Mouse (Mus musculus) hindbrain, embryonic 13.5 days (tissue): ENCODE data around the gene Olfr954. TPM values are rescaled to one million over a fixed set of nuclear protein-coding genes. Genes with fewer than 3 reads are reported as not detected.

ENCODE experiments used
- ATAC-seq: fragments of 200-750 bp; cut with Nextera tagmentation; 2 replicates; pipeline ENCODE4 v1.8.0; 2017; ENCODE audit warnings: moderate TSS enrichment; ENCODE audit not compliant: low FRiP score
- H3K27ac ChIP-seq: fragments of 300-500 bp; sonication (generic); 2 replicates; pipeline ENCODE4 v1.5.1; 2015; ENCODE audit warnings: inconsistent platforms, mild to moderate bottlenecking, moderate library complexity
- H3K27me3 ChIP-seq: fragments of 300-500 bp; sonication (generic); 2 replicates; pipeline ENCODE4 v1.6.1; 2015; ENCODE audit warnings: mild to moderate bottlenecking, inconsistent platforms
- H3K36me3 ChIP-seq: fragments of 300-500 bp; sonication (generic); 2 replicates; pipeline ENCODE4 v1.6.1; 2015; ENCODE audit warnings: mild to moderate bottlenecking, inconsistent platforms
- H3K4me1 ChIP-seq: fragments of 300-500 bp; sonication (generic); replicated peaks from 2 replicates; pipeline ENCODE4 v1.6.1; 2015; ENCODE audit warnings: inconsistent platforms
- H3K4me2 ChIP-seq: fragments of 300-500 bp; sonication (generic); 2 replicates; pipeline ENCODE4 v1.6.1; 2015; ENCODE audit warnings: inconsistent platforms, mild to moderate bottlenecking, moderate library complexity
- H3K4me3 ChIP-seq: fragments of 300-500 bp; sonication (generic); 2 replicates; pipeline ENCODE4 v1.5.1; 2015; ENCODE audit warnings: mild to moderate bottlenecking, inconsistent platforms
- H3K9ac ChIP-seq: fragments of 300-500 bp; sonication (generic); 2 replicates; pipeline ENCODE4 v1.6.1; 2015; ENCODE audit warnings: mild to moderate bottlenecking, inconsistent platforms
- H3K9me3 ChIP-seq: fragments of 300-500 bp; sonication (generic); 2 replicates; pipeline ENCODE4 v1.6.1; 2016; ENCODE audit warnings: inconsistent platforms
- WGBS: fragments of 180-500 bp; shearing (Covaris S2); methylation state at CpG from one replicate; pipeline ENCODE4 v1.1.7; 2015; 5-methylcytosine and 5-hydroxymethylcytosine counted together
- polyA plus RNA-seq: library from polyadenylated mRNA; unstranded; fragments of >200 nt; fragmentation: Nextera tagmentation; extraction: Ambion mirVana; gene quantifications from 2 replicates; pipeline ENCODE4 v1.2.1, GENCODE M21; 2015

Olfr954 gene
- polyA plus RNA-seq: not detected in 2 replicates

DNA sequence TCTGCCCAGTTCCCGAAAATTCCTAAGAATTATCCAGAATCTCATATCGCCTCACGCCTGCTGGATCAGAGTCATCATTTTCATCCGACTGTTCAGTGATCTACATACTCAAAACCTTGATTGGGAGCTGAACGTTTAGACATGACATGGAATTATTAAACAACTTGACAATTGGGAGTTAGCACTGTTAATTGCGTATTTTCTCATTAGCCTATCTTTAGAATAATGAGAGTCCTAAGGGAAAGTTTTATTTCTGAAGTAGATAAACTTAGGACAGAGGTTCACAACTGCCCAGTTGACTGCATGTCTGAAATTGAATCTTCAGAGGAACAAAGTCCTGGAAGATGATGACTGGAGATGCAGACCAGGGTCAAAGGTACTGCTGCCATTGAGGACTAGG, at the start of gene Olfr954:
Gene Olfr954 (plus strand): TSS at position 301 of the 400 bp plus-strand sequence.
- no peaks in the 10 kb centered on the region for H3K4me1 ChIP-seq
- H3K4me2 ChIP-seq: no peak within 1 kb of the TSS
- H3K27me3 ChIP-seq: no peaks in the 10 kb centered on the region
- H3K9me3 ChIP-seq: no peaks in the 10 kb centered on the region
- no peak within 1 kb of the TSS for H3K9ac ChIP-seq
- no peak for ATAC-seq
- H3K4me3 ChIP-seq: no peak within 1 kb of the TSS
- no peak within 1 kb of the TSS for H3K27ac ChIP-seq
- WGBS: 89% methylated on average over 6 of the region's 6 CpGs
- H3K36me3 ChIP-seq: no peaks in the 10 kb centered on the region

DNA sequence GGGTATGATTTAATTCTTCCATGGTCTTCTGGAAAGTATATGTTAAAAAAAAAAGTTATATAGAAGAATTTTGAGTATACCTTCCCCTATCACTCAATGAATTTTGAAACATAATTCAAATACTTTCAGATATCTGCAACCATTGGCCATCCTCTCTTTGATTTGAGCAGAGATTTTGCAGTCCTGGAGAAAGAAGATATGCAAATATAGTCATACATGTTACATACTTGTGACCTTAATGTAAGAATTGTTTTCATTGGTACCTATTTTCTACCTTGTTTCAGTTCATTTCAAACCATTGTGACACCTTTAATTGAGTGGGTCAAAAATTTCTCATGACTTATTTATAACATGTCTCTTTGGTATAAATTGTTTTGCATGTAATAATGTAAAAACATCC, 29.5 kb upstream of the Olfr954 start, which contains the start of gene Olfr952:
Gene Olfr952 (minus strand): TSS at position 101 of the 400 bp plus-strand sequence.
- no peak for ATAC-seq
- Histone ChIP-seq H3K27ac (no peak within 1 kb of the TSS), H3K4me2 (no peak within 1 kb of the TSS), H3K9me3 (no peaks in the 10 kb centered on the region), H3K4me3 (no peak within 1 kb of the TSS), H3K36me3 (no peaks in the 10 kb centered on the region), H3K4me1 (no peaks in the 10 kb centered on the region), H3K9ac (no peak within 1 kb of the TSS), H3K27me3 (no peaks in the 10 kb centered on the region)

- H3K9me3 ChIP-seq: no peaks in the 10 kb centered on the region
- 60% methylated on average over 1 of the region's 1 CpGs for WGBS
These were observed 15.3 kb downstream of the Olfr954 start, which contains the start of gene Olfr955 for GRCm38 (mm10) chr9:39471844-39472243. Gene Olfr955, minus strand, starts transcription at chr9:39471944.

GRCm38 (mm10) chr9:39493895-39494294, 37.4 kb downstream of the Olfr954 start, which contains the start of gene Olfr44:
Gene Olfr44, minus strand, starts transcription at chr9:39493995.
- no peak within 1 kb of the TSS for H3K4me2 ChIP-seq
- H3K4me1 ChIP-seq: no peaks in the 10 kb centered on the region
- no peaks in the 10 kb centered on the region for H3K27me3 ChIP-seq
- no peak within 1 kb of the TSS for H3K9ac ChIP-seq
- no peaks in the 10 kb centered on the region for H3K9me3 ChIP-seq
- WGBS: 91% methylated on average over 2 of the region's 2 CpGs
- H3K4me3 ChIP-seq: no peak within 1 kb of the TSS
- no peaks in the 10 kb centered on the region for H3K36me3 ChIP-seq
- ATAC-seq: no peak
- no peak within 1 kb of the TSS for H3K27ac ChIP-seq

More at GRCm38 (mm10) chr9:39471844-39472243, 15.3 kb downstream of the Olfr954 start, which contains the start of gene Olfr955:
- ATAC-seq: no peak
- no peak within 1 kb of the TSS for H3K4me3 ChIP-seq
- H3K27me3 ChIP-seq: no peaks in the 10 kb centered on the region
- H3K27ac ChIP-seq: no peak within 1 kb of the TSS
- no peaks in the 10 kb centered on the region for H3K36me3 ChIP-seq
- H3K9ac ChIP-seq: no peak within 1 kb of the TSS
- no peak within 1 kb of the TSS for H3K4me2 ChIP-seq
- H3K4me1 ChIP-seq: no peaks in the 10 kb centered on the region

DNA sequence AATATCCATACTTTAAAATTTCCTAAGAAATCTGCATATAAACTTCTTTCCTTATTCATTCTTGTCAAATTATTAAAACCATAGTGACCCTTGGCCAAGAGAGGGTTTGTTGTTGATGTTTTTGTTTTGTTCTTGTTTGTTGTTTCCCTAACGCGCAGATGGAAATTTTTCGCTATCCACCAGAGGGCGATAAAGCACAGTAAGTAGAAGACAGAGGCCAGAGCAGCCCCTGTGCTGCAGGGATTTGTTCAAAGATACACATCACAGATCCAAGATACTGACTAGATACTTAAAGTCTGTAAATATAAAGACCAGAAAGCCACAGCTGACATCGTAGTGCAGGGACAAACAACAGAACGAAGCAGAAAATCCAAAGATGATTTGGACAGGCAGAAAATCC, 52.5 kb downstream of the Olfr954 start:
- no peak overlapping the region for H3K4me2 ChIP-seq
- H3K4me1 ChIP-seq: no peaks in the 10 kb centered on the region
- H3K36me3 ChIP-seq: no peaks in the 10 kb centered on the region
- H3K4me3 ChIP-seq: no peak overlapping the region
- H3K9me3 ChIP-seq: no peaks in the 10 kb centered on the region
- ATAC-seq: peak; percentile 86
- no peak overlapping the region for H3K9ac ChIP-seq
- H3K27ac ChIP-seq: no peak overlapping the region
- 8% methylated on average over 6 of the region's 6 CpGs for WGBS
- no peaks in the 10 kb centered on the region for H3K27me3 ChIP-seq

DNA sequence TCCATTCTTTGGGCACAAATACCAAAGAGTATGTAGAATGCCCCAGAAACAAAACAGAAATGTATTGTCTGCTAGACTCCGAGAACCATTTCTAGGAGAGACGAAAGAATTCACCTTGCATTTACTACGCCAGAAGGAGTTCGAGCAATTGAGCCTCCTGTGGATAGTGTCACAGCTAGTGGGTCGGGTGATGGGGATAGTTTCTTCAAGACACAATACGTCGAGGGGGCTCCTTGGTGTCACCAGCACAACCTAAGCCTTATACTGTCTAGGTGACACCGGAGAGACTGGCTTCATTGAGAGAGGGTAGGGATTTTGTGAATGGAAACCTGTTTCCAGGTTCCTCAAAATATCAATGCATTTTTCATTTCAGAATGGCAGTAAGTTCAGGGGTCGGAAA, 52.9 kb downstream of the Olfr954 start:
- Histone ChIP-seq H3K9ac (no peak overlapping the region), H3K4me2 (no peak overlapping the region), H3K36me3 (no peaks in the 10 kb centered on the region), H3K4me1 (no peaks in the 10 kb centered on the region), H3K27ac (no peak overlapping the region), H3K4me3 (no peak overlapping the region), H3K27me3 (no peaks in the 10 kb centered on the region), H3K9me3 (no peaks in the 10 kb centered on the region)
- ATAC-seq: no peak
- 82% methylated on average over 9 of the region's 9 CpGs for WGBS

Other genes starting within 250 kb of the Olfr954 start
- not detected in 2 replicates for gene Olfr1537, start 206.7 kb upstream of the Olfr954 start, polyA plus RNA-seq
- not detected in 2 replicates for gene Olfr945, start 179.9 kb upstream of the Olfr954 start, polyA plus RNA-seq
- not detected in 2 replicates for gene Olfr948, start 130.7 kb upstream of the Olfr954 start, polyA plus RNA-seq
- gene Olfr951, start 69.3 kb upstream of the Olfr954 start, polyA plus RNA-seq: not detected in 2 replicates
- not detected in 2 replicates for gene Olfr952, start 29.6 kb upstream of the Olfr954 start, polyA plus RNA-seq
- gene Olfr955, start 15.2 kb downstream of the Olfr954 start, polyA plus RNA-seq: not detected in 2 replicates
- gene Olfr44, start 37.3 kb downstream of the Olfr954 start, polyA plus RNA-seq: not detected in 2 replicates
- gene Olfr957, start 59.1 kb downstream of the Olfr954 start, polyA plus RNA-seq: not detected in 2 replicates
- gene Olfr958, start 97.4 kb downstream of the Olfr954 start, polyA plus RNA-seq: not detected in 2 replicates
- not detected in 2 replicates for gene Olfr959, start 118.9 kb downstream of the Olfr954 start, polyA plus RNA-seq
- 63.0 and 69.8 TPM in 2 replicates for gene AW551984, start 147.7 kb downstream of the Olfr954 start, polyA plus RNA-seq
- gene Olfr148, start 154.0 kb downstream of the Olfr954 start, polyA plus RNA-seq: not detected in 2 replicates
- gene Olfr960, start 164.7 kb downstream of the Olfr954 start, polyA plus RNA-seq: not detected in 2 replicates
- not detected in 2 replicates for gene Olfr961, start 188.4 kb downstream of the Olfr954 start, polyA plus RNA-seq
- not detected in 2 replicates for gene Olfr963, start 210.5 kb downstream of the Olfr954 start, polyA plus RNA-seq